Mouse (Mus musculus) CH12.LX (cell line): ENCODE data around the gene Noa1. TPM values are rescaled to one million over a fixed set of nuclear protein-coding genes. Genes with fewer than 3 reads are reported as not detected.

Source experiments
- DNase-seq: peaks from one replicate; pipeline ENCODE4 v3.0.0-alpha.2; 2013; ENCODE audit errors: extremely low read depth
- H3K27ac ChIP-seq: 2 replicates; pipeline ENCODE4 v1.5.1; 2012; ENCODE audit warnings: low read depth, mild to moderate bottlenecking, control low read depth, moderate library complexity; ENCODE audit not compliant: insufficient read depth
- H3K27me3 ChIP-seq: replicated peaks from 2 replicates; pipeline ENCODE3; 2012; ENCODE audit warnings: inconsistent platforms
- H3K36me3 ChIP-seq, 2 experiments: replicated peaks in 1 of 2; 2 replicates each; pipeline versions ENCODE3 to v1.6.1; 2012; ENCODE audit warnings: inconsistent platforms in 1 of 2, low read length in 1 of 2, mild to moderate bottlenecking in 1 of 2, mixed read lengths in 1 of 2, moderate library complexity in 1 of 2; ENCODE audit not compliant: control insufficient read depth in 1 of 2, insufficient read depth in 1 of 2
- H3K4me1 ChIP-seq, 2 experiments: 2 replicates each; pipeline ENCODE4 v1.6.1; 2012; ENCODE audit warnings: inconsistent platforms in 1 of 2, moderate library complexity in 1 of 2; ENCODE audit not compliant: insufficient read depth in 2 of 2, control insufficient read depth in 1 of 2
- H3K4me2 ChIP-seq: 2 replicates; pipeline ENCODE4 v1.6.1; 2012; ENCODE audit warnings: low read depth, mild to moderate bottlenecking, control low read depth; ENCODE audit not compliant: poor library complexity, insufficient read depth, severe bottlenecking
- H3K4me3 ChIP-seq, 3 experiments: fragments of 150-350 bp in 1 of 3; sonication (generic) in 1 of 3; replicated peaks in 1 of 3; 2 replicates each; pipeline versions ENCODE3 to v1.5.1; 2011 to 2012; ENCODE audit warnings: low read depth in 2 of 3, low read length in 2 of 3, mild to moderate bottlenecking in 2 of 3, moderate library complexity in 2 of 3, control low read depth in 1 of 3, improper control_type of control experiment in 1 of 3, inconsistent platforms in 1 of 3, mixed read lengths in 1 of 3; ENCODE audit not compliant: poor library complexity in 1 of 3
- H3K79me2 ChIP-seq: replicated peaks from 2 replicates; pipeline ENCODE4 v1.6.1; 2012; ENCODE audit warnings: mild to moderate bottlenecking, moderate library complexity; ENCODE audit not compliant: control insufficient read depth, poor library complexity, insufficient read depth, severe bottlenecking; ENCODE audit errors: extremely low read depth
- H3K9ac ChIP-seq: 2 replicates; pipeline ENCODE4 v1.6.1; 2012; ENCODE audit warnings: low read depth, mild to moderate bottlenecking, control low read depth, moderate library complexity; ENCODE audit not compliant: insufficient read depth
- H3K9me3 ChIP-seq: replicated peaks from 2 replicates; pipeline ENCODE3; 2012; ENCODE audit warnings: low read length, inconsistent platforms, mixed read lengths
- BHLHE40 ChIP-seq: IDR thresholded peaks from 2 replicates; pipeline ENCODE4 v1.6.1; 2011; ENCODE audit warnings: mild to moderate bottlenecking, low read depth, low read length, improper control_type of control experiment
- CTCF ChIP-seq, 2 experiments: IDR thresholded peaks in 1 of 2; conservative IDR thresholded peaks in 1 of 2; 2 replicates each; pipeline ENCODE4 v1.5.1; 2011 to 2012; ENCODE audit warnings: low read depth in 2 of 2, low read length in 2 of 2, improper control_type of control experiment in 1 of 2, inconsistent platforms in 1 of 2, mild to moderate bottlenecking in 1 of 2, moderate library complexity in 1 of 2
- E2F4 ChIP-seq: IDR thresholded peaks from 2 replicates; pipeline ENCODE4 v1.6.1; 2011; ENCODE audit warnings: low read depth, low read length, improper control_type of control experiment; ENCODE audit not compliant: insufficient replicate concordance
- EP300 ChIP-seq: IDR thresholded peaks from 2 replicates; pipeline ENCODE4 v1.6.1; 2011; ENCODE audit warnings: low read length, improper control_type of control experiment
- ETS1 ChIP-seq: conservative IDR thresholded peaks from 2 replicates; pipeline ENCODE4 v1.6.1; 2012; ENCODE audit warnings: low read depth, mild to moderate bottlenecking, inconsistent platforms, low read length, improper control_type of control experiment, moderate library complexity
- HCFC1 ChIP-seq: IDR thresholded peaks from 2 replicates; pipeline ENCODE4 v1.6.1; 2012; ENCODE audit warnings: low read depth, mild to moderate bottlenecking, inconsistent platforms, low read length, improper control_type of control experiment
- IRF4 ChIP-seq: IDR thresholded peaks from 2 replicates; pipeline ENCODE4 v1.6.1; 2014; ENCODE audit warnings: low read depth, mild to moderate bottlenecking, inconsistent platforms, low read length, improper control_type of control experiment
- JUN ChIP-seq: IDR thresholded peaks from 2 replicates; pipeline ENCODE4 v1.6.1; 2011; ENCODE audit warnings: low read depth, mild to moderate bottlenecking, low read length, improper control_type of control experiment, moderate library complexity; ENCODE audit not compliant: insufficient read depth
- JUND ChIP-seq: conservative IDR thresholded peaks from 2 replicates; pipeline ENCODE4 v1.6.1; 2011; ENCODE audit warnings: low read depth, low read length, improper control_type of control experiment
- KAT2A ChIP-seq: IDR thresholded peaks from 2 replicates; pipeline ENCODE4 v1.6.1; 2012; ENCODE audit warnings: low read length, improper control_type of control experiment, inconsistent platforms; ENCODE audit not compliant: insufficient replicate concordance
- MAFK ChIP-seq: IDR thresholded peaks from 2 replicates; pipeline ENCODE4 v1.6.1; 2011; ENCODE audit warnings: low read length, improper control_type of control experiment; ENCODE audit not compliant: insufficient replicate concordance
- MAZ ChIP-seq: IDR thresholded peaks from 2 replicates; pipeline ENCODE4 v1.6.1; 2012; ENCODE audit warnings: low read depth, mild to moderate bottlenecking, inconsistent platforms, low read length, improper control_type of control experiment, moderate library complexity
- MEF2A ChIP-seq: IDR thresholded peaks from 2 replicates; pipeline ENCODE4 v1.6.1; 2014; ENCODE audit warnings: low read depth, mild to moderate bottlenecking, inconsistent platforms, low read length, improper control_type of control experiment, borderline replicate concordance
- MXI1 ChIP-seq: IDR thresholded peaks from 2 replicates; pipeline ENCODE4 v1.6.1; 2011; ENCODE audit warnings: mild to moderate bottlenecking, low read depth, low read length, improper control_type of control experiment
- MYC ChIP-seq: IDR thresholded peaks from 2 replicates; pipeline ENCODE4 v1.6.1; 2011; ENCODE audit warnings: low read depth, mild to moderate bottlenecking, improper control_type of control experiment, low read length
- NRF1 ChIP-seq: IDR thresholded peaks from 2 replicates; pipeline ENCODE4 v1.6.1; 2014; ENCODE audit warnings: low read depth, mild to moderate bottlenecking, inconsistent platforms, low read length, improper control_type of control experiment, moderate library complexity
- PAX5 ChIP-seq: IDR thresholded peaks from 2 replicates; pipeline ENCODE4 v1.6.1; 2012; ENCODE audit warnings: low read length, inconsistent platforms, mixed read lengths
- POLR2A ChIP-seq: IDR thresholded peaks from 2 replicates; pipeline ENCODE4 v1.6.1; 2011; ENCODE audit warnings: low read depth, mild to moderate bottlenecking, improper control_type of control experiment, low read length
- SIN3A ChIP-seq: IDR thresholded peaks from 2 replicates; pipeline ENCODE4 v1.6.1; 2012; ENCODE audit warnings: low read length, improper control_type of control experiment, inconsistent platforms
- TBP ChIP-seq: conservative IDR thresholded peaks from 2 replicates; pipeline ENCODE4 v1.6.1; 2011; ENCODE audit warnings: low read depth, low read length, improper control_type of control experiment
- TCF12 ChIP-seq: IDR thresholded peaks from 2 replicates; pipeline ENCODE4 v1.6.1; 2014; ENCODE audit warnings: low read depth, mild to moderate bottlenecking, inconsistent platforms, low read length, improper control_type of control experiment
- USF1 ChIP-seq: IDR thresholded peaks from 2 replicates; pipeline ENCODE4 v1.6.1; 2014; ENCODE audit warnings: low read depth, mild to moderate bottlenecking, inconsistent platforms, low read length, improper control_type of control experiment
- ZC3H11A ChIP-seq: IDR thresholded peaks from 2 replicates; pipeline ENCODE4 v1.6.1; 2012; ENCODE audit warnings: low read depth, mild to moderate bottlenecking, inconsistent platforms, low read length, improper control_type of control experiment
- ZKSCAN1 ChIP-seq: IDR thresholded peaks from 2 replicates; pipeline ENCODE4 v1.6.1; 2012; ENCODE audit warnings: low read depth, inconsistent platforms, low read length, improper control_type of control experiment, borderline replicate concordance
- ZNF384 ChIP-seq: IDR thresholded peaks from 2 replicates; pipeline ENCODE4 v1.6.1; 2012; ENCODE audit warnings: low read depth, low read length, improper control_type of control experiment, inconsistent platforms
- dilution Hi-C: fragments of 300-500 bp; cut with MboI; formaldehyde crosslinking; loops from 2 replicates; pipeline ENCODE4 v1.14.3; 2020; ENCODE audit warnings: low sequenced_read_pairs; ENCODE audit not compliant: extremely low pct_unique_long_range_greater_than_20kb, extremely low pct_ligation_motif_present
- in situ Hi-C: fragments of 300-500 bp; cut with MboI; formaldehyde crosslinking; loops from 3 replicates; pipeline ENCODE4 v1.14.3; 2019; ENCODE audit warnings: low sequenced_read_pairs, low pct_ligation_motif_present, low pct_unique_long_range_greater_than_20kb, mixed read lengths
- polyA plus RNA-seq: library from polyadenylated mRNA; unstranded; fragments of >175 nt; gene quantifications from 2 replicates; pipeline ENCODE4 v1.2.1, GENCODE M21; 2012; ENCODE audit warnings: low read depth; ENCODE audit not compliant: insufficient read length
- total RNA-seq, 2 experiments: library from RNA; depleted of rRNA; stranded (reverse); fragments of 300-350 nt in 1 of 2; fragments of >200 nt in 1 of 2; gene quantifications; 2 replicates each; pipeline ENCODE4 v1.2.3; 2012 to 2014

The Noa1 gene
- total and polyA plus RNA-seq, 3 experiments = 33.0 to 60.7 (median 45.7) TPM

DNA sequence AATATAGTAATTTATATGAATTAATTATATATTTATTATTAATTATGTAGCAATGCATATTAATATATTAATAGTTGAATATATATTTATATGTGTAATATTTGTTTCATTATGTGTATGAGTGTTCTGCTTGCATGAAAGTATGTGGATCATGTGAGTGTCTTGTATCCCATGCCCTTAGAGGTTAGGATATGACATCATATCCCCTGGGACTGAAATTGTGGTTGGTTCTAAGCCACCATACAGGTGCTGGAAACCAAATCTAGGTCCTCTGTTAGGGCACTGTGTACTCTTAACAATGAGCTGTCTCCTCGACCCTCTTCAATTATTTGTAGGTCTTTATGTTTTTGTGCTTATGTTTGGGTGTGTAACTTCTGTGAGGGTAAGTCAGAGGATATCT lies 56.7 kb downstream of the Noa1 start:
- no peak for TF ChIP-seq POLR2A
- no peak for TF ChIP-seq ZNF384
- TF ChIP-seq MEF2A = no peak
- peak; percentile 18; the same call in 1 of the 2 replicates for TF ChIP-seq IRF4
- TF ChIP-seq HCFC1 = no peak
- 0 out of 2 replicates have a peak, but pooled peaks have one; percentile 56 for TF ChIP-seq TCF12
- TF ChIP-seq TBP = no peak
- TF ChIP-seq MAFK = peak; percentile 53; the same call in 1 of the 2 replicates
- TF ChIP-seq ZKSCAN1 = no peak
- TF ChIP-seq PAX5 = no peak
- no peak for TF ChIP-seq ZC3H11A
- TF ChIP-seq MXI1 = no peak
- 0 out of 2 replicates have a peak, but pooled peaks have one; percentile 13 for TF ChIP-seq KAT2A
- TF ChIP-seq CTCF (conservative IDR thresholded peaks at IDR 0.05 in 1 of 2, IDR thresholded peaks at IDR 0.05 in 1 of 2; ENCODE audit: low read depth in 2 of 2, low read length in 2 of 2) = no peak
- no peak for TF ChIP-seq NRF1
- TF ChIP-seq SIN3A = no peak; the same call in 1 of the 2 replicates
- peak; percentile 86 for TF ChIP-seq EP300
- TF ChIP-seq JUN = peak; percentile 87
- TF ChIP-seq MYC = 0 out of 2 replicates have a peak, but pooled peaks have one; percentile 26
- no peak for TF ChIP-seq USF1
- peak; percentile 93 for TF ChIP-seq BHLHE40
- peak; percentile 86 for TF ChIP-seq ETS1
- no peak for TF ChIP-seq MAZ
- peak; percentile 85 for TF ChIP-seq JUND
- TF ChIP-seq E2F4 = no peak
- TF ChIP-seq, all 38 proteins: peak for 10
- no peaks in the 10 kb centered on the region for H3K36me3 ChIP-seq
- no peak overlapping the region for H3K4me3 ChIP-seq
- H3K4me2 ChIP-seq = no peak overlapping the region
- H3K27me3 ChIP-seq = no peaks in the 10 kb centered on the region
- peak; percentile 94 for DNase-seq
- no peaks in the 10 kb centered on the region for H3K79me2 ChIP-seq
- H3K27ac ChIP-seq = no peak overlapping the region
- no peaks in the 10 kb centered on the region for H3K9me3 ChIP-seq
- in situ Hi-C loops = loop anchor here (5.0 kb wide), 1 partner anchor 49 kb away; no protein-coding TSS in a partner anchor
- dilution Hi-C loops = no loop called here
- H3K4me1 ChIP-seq = peaks cover 8 to 48% of the 10 kb centered on the region in 2 experiments
- H3K9ac ChIP-seq = no peak overlapping the region
